Mouse (Mus musculus) forebrain, embryonic 12.5 days (tissue): ENCODE results near the gene Tnk2. TPM values are rescaled to one million over a fixed set of nuclear protein-coding genes. Genes with fewer than 3 reads are reported as not detected.

Source experiments
- ATAC-seq: fragments of 200-750 bp; cut with Nextera tagmentation; 2 replicates; pipeline ENCODE4 v1.8.0; 2017; ENCODE audit warnings: moderate TSS enrichment; ENCODE audit not compliant: low FRiP score
- H3K27ac ChIP-seq: fragments of 300-500 bp; sonication (generic); 2 replicates; pipeline ENCODE4 v1.5.1; 2016; ENCODE audit warnings: mild to moderate bottlenecking
- H3K27me3 ChIP-seq: fragments of 300-500 bp; sonication (generic); 2 replicates; pipeline ENCODE4 v1.6.1; 2016; ENCODE audit warnings: mild to moderate bottlenecking
- H3K36me3 ChIP-seq: fragments of 300-500 bp; sonication (generic); replicated peaks from 2 replicates; pipeline ENCODE4 v1.6.1; 2016; ENCODE audit warnings: mild to moderate bottlenecking
- H3K4me1 ChIP-seq: fragments of 300-500 bp; sonication (generic); 2 replicates; pipeline ENCODE4 v1.6.1; 2016
- H3K4me2 ChIP-seq: fragments of 300-500 bp; sonication (generic); 2 replicates; pipeline ENCODE4 v1.6.1; 2016; ENCODE audit warnings: mild to moderate bottlenecking, moderate library complexity
- H3K4me3 ChIP-seq: fragments of 300-500 bp; sonication (generic); replicated peaks from 2 replicates; pipeline ENCODE4 v1.5.1; 2016; ENCODE audit warnings: mild to moderate bottlenecking
- H3K9ac ChIP-seq: fragments of 300-500 bp; sonication (generic); 2 replicates; pipeline ENCODE4 v1.6.1; 2016; ENCODE audit warnings: mild to moderate bottlenecking
- H3K9me3 ChIP-seq: fragments of 300-500 bp; sonication (generic); 2 replicates; pipeline ENCODE4 v1.6.1; 2016
- WGBS: fragments of 180-500 bp; shearing (Covaris S2); methylation state at CpG from one replicate; pipeline ENCODE4 v1.1.7; 2016; 5-methylcytosine and 5-hydroxymethylcytosine counted together
- polyA plus RNA-seq: library from polyadenylated mRNA; unstranded; fragments of >200 nt; fragmentation: Nextera tagmentation; extraction: Ambion mirVana; gene quantifications from 2 replicates; pipeline ENCODE4 v1.2.1, GENCODE M21; 2016

The Tnk2 gene
- polyA plus RNA-seq, 1 experiment from 2014 or later = 14.2 TPM

- no peaks in the 10 kb centered on the region for H3K4me1 ChIP-seq
- WGBS = 86% methylated on average over 13 of the region's 13 CpGs
- no peak overlapping the region for H3K27ac ChIP-seq
- no peak overlapping the region for H3K4me2 ChIP-seq
- H3K9ac ChIP-seq = no peak overlapping the region
- peaks cover 80% of the 10 kb centered on the region for H3K36me3 ChIP-seq
- H3K9me3 ChIP-seq = no peaks in the 10 kb centered on the region
- H3K4me3 ChIP-seq = no peak overlapping the region
- ATAC-seq = no peak
- no peaks in the 10 kb centered on the region for H3K27me3 ChIP-seq
These were observed 29.3 kb downstream of the Tnk2 start for GRCm38 (mm10) chr16:32672861-32673560.

- ATAC-seq = no peak
These were observed 30.6 kb downstream of the Tnk2 start for GRCm38 (mm10) chr16:32674121-32674740.

GRCm38 (mm10) chr16:32677040-32677700, 33.5 kb downstream of the Tnk2 start:
- no peak for ATAC-seq
- no peak overlapping the region; the same call in 1 of the 2 replicates for H3K9ac ChIP-seq
- no peaks in the 10 kb centered on the region for H3K9me3 ChIP-seq
- peaks cover 85% of the 10 kb centered on the region for H3K36me3 ChIP-seq
- H3K27me3 ChIP-seq = no peaks in the 10 kb centered on the region
- H3K4me2 ChIP-seq = no peak overlapping the region
- WGBS = 71% methylated on average over 10 of the region's 10 CpGs
- no peaks in the 10 kb centered on the region for H3K4me1 ChIP-seq
- H3K4me3 ChIP-seq = no peak overlapping the region
- no peak overlapping the region for H3K27ac ChIP-seq

More at GRCm38 (mm10) chr16:32674121-32674740, 30.6 kb downstream of the Tnk2 start:
- no peak overlapping the region for H3K4me3 ChIP-seq
- H3K9ac ChIP-seq = no peak overlapping the region
- no peak overlapping the region for H3K4me2 ChIP-seq
- peaks cover 92% of the 10 kb centered on the region for H3K36me3 ChIP-seq
- no peaks in the 10 kb centered on the region for H3K9me3 ChIP-seq
- H3K27me3 ChIP-seq = no peaks in the 10 kb centered on the region
- H3K27ac ChIP-seq = no peak overlapping the region
- 93% methylated on average over 17 of the region's 17 CpGs for WGBS
- no peaks in the 10 kb centered on the region for H3K4me1 ChIP-seq

GRCm38 (mm10) chr16:32677903-32678302, 34.2 kb downstream of the Tnk2 start:
- Histone ChIP-seq H3K9me3 (no peaks in the 10 kb centered on the region), H3K4me2 (no peak overlapping the region), H3K36me3 (peaks cover 82% of the 10 kb centered on the region), H3K9ac (no peak overlapping the region), H3K4me1 (no peaks in the 10 kb centered on the region), H3K27ac (no peak overlapping the region), H3K27me3 (no peaks in the 10 kb centered on the region), H3K4me3 (no peak overlapping the region)
- ATAC-seq = no peak
- WGBS = 84% methylated on average over 14 of the region's 14 CpGs

GRCm38 (mm10) chr16:32678812-32679211, 35.1 kb downstream of the Tnk2 start:
- Histone ChIP-seq H3K4me3 (no peak overlapping the region), H3K4me1 (no peaks in the 10 kb centered on the region), H3K9ac (no peak overlapping the region), H3K27me3 (no peaks in the 10 kb centered on the region), H3K27ac (no peak overlapping the region), H3K36me3 (peaks cover 80% of the 10 kb centered on the region), H3K4me2 (no peak overlapping the region), H3K9me3 (no peaks in the 10 kb centered on the region)
- 90% methylated on average over 14 of the region's 14 CpGs for WGBS
- no peak for ATAC-seq

- no peaks in the 10 kb centered on the region for H3K4me1 ChIP-seq
- no peak overlapping the region for H3K4me2 ChIP-seq
- H3K4me3 ChIP-seq = no peak overlapping the region
- 94% methylated on average over 16 of the region's 16 CpGs for WGBS
- H3K9me3 ChIP-seq = no peaks in the 10 kb centered on the region
- peaks cover 70% of the 10 kb centered on the region for H3K36me3 ChIP-seq
- no peaks in the 10 kb centered on the region for H3K27me3 ChIP-seq
- H3K27ac ChIP-seq = no peak overlapping the region
- H3K9ac ChIP-seq = no peak overlapping the region
- ATAC-seq = no peak
These were observed 36.3 kb downstream of the Tnk2 start for GRCm38 (mm10) chr16:32679976-32680375.

- 91% methylated on average over 6 of the region's 6 CpGs for WGBS
- Histone ChIP-seq H3K36me3 (peaks cover 61% of the 10 kb centered on the region), H3K27ac (no peak overlapping the region), H3K9me3 (no peaks in the 10 kb centered on the region), H3K9ac (no peak overlapping the region), H3K4me1 (no peaks in the 10 kb centered on the region), H3K4me3 (no peak overlapping the region), H3K4me2 (no peak overlapping the region), H3K27me3 (no peaks in the 10 kb centered on the region)
- no peak for ATAC-seq
These were observed 37.1 kb downstream of the Tnk2 start for GRCm38 (mm10) chr16:32680806-32681205.

GRCm38 (mm10) chr16:32682194-32682593, 38.5 kb downstream of the Tnk2 start:
- WGBS = 38% methylated on average over 5 of the region's 5 CpGs
- ATAC-seq = no peak
- Histone ChIP-seq H3K9ac (no peak overlapping the region), H3K4me2 (no peak overlapping the region), H3K27me3 (no peaks in the 10 kb centered on the region), H3K9me3 (no peaks in the 10 kb centered on the region), H3K36me3 (peaks cover 47% of the 10 kb centered on the region), H3K4me3 (no peak overlapping the region), H3K27ac (no peak overlapping the region), H3K4me1 (no peaks in the 10 kb centered on the region)

GRCm38 (mm10) chr16:32682841-32683240, 39.2 kb downstream of the Tnk2 start:
- Histone ChIP-seq H3K27me3 (no peaks in the 10 kb centered on the region), H3K4me3 (no peak overlapping the region), H3K4me1 (no peaks in the 10 kb centered on the region), H3K27ac (no peak overlapping the region), H3K9ac (no peak overlapping the region), H3K36me3 (peaks cover 41% of the 10 kb centered on the region), H3K9me3 (no peaks in the 10 kb centered on the region), H3K4me2 (no peak overlapping the region)
- 86% methylated on average over 4 of the region's 4 CpGs for WGBS
- ATAC-seq = no peak

- H3K27ac ChIP-seq = no peak overlapping the region
- no peaks in the 10 kb centered on the region for H3K4me1 ChIP-seq
- H3K9me3 ChIP-seq = no peaks in the 10 kb centered on the region
- WGBS = 67% methylated on average over 5 of the region's 5 CpGs
- H3K36me3 ChIP-seq = peaks cover 36% of the 10 kb centered on the region
- no peak overlapping the region for H3K4me2 ChIP-seq
- H3K27me3 ChIP-seq = no peaks in the 10 kb centered on the region
- ATAC-seq = 0 out of 2 replicates have a peak, but pooled peaks have one; percentile 44
- no peak overlapping the region for H3K9ac ChIP-seq
- H3K4me3 ChIP-seq = no peak overlapping the region
These were observed 39.7 kb downstream of the Tnk2 start for GRCm38 (mm10) chr16:32683343-32683742.

GRCm38 (mm10) chr16:32685405-32685804, 41.7 kb downstream of the Tnk2 start:
- no peak for ATAC-seq
- Histone ChIP-seq H3K4me2 (no peak overlapping the region), H3K4me1 (no peaks in the 10 kb centered on the region), H3K9ac (no peak overlapping the region), H3K4me3 (no peak overlapping the region), H3K27me3 (no peaks in the 10 kb centered on the region), H3K9me3 (no peaks in the 10 kb centered on the region), H3K36me3 (peaks cover 15% of the 10 kb centered on the region), H3K27ac (no peak overlapping the region)
- WGBS = 87% methylated on average over 10 of the region's 10 CpGs

- Histone ChIP-seq H3K4me3 (no peak overlapping the region), H3K4me2 (no peak overlapping the region), H3K27me3 (no peaks in the 10 kb centered on the region), H3K4me1 (no peaks in the 10 kb centered on the region), H3K36me3 (peaks cover 9% of the 10 kb centered on the region), H3K9me3 (no peaks in the 10 kb centered on the region), H3K27ac (no peak overlapping the region), H3K9ac (no peak overlapping the region)
- no peak for ATAC-seq
- WGBS = 70% methylated on average over 5 of the region's 5 CpGs
These were observed 42.3 kb downstream of the Tnk2 start for GRCm38 (mm10) chr16:32685998-32686397.
